Mouse (Mus musculus): ENCODE results near the gene Gm12790.
"Not testable (repeated sequence)": the region's sequence is repeated elsewhere in the genome, so short reads cannot be mapped to it uniquely, and the experiment has no call there.

Gm12790 gene

DNA sequence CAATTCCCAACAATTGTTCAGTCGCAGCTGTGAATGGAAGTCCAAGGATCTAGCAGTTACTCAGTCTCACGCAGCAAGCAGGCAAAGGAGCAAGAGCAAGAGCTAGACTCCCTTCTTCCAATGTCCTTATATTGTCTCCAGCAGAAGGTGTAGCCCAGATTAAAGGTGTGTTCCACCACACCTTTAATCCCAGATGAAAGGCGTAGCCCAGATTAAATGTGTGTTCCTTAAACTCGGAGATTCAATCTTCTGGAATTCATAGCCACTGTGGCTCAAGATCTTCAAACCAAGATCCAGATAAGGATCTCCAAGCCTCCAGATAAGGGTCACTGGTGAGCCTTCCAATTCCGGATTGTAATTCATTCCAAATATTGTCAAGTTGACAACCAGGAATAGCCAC lies at the start of gene Gm12790:
TSS of gene Gm12790 (minus strand) at position 101 of the 400 bp plus-strand sequence.
- not testable (repeated sequence) for DNase-seq (ENCODE audit: low read depth, low spot score)

GRCm38 (mm10) chr4:102026619-102027018 lies 45.8 kb upstream of the Gm12790 start:
- DNase-seq (ENCODE audit: low read depth, low spot score) = no peak

DNA sequence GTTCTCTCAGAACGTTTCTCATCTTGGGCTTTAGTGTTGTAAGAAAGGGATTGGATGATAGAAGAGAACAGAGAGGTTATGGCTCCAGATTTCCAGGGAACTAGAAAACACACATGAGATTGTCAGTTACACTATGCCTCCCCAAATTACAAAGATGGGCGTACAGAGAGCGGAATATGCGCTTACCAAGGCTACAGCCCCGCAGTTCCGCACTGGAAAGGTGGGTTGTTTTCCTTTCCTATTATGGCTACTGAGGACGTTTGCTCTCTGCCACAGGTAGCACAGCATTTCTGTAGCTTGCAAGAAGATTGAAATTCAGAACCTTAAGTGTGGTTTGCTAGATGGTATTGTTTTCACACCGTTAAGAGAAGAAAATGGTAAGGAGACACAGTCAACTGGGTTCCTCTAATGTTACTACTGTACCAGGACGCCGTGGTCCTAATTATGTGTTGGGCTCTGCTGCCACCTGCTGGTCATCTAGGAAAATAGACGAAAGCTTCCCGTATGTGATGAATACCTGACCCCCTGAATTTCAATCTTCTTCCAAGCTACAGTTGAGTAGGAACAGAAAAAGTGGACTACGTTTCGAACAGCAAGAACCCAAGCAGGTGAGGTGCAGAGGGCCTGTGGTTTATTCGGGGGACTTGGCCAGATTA lies 17.5 kb upstream of the Gm12790 start:
- peak; percentile 55 for DNase-seq (ENCODE audit: low read depth, low spot score)

DNA sequence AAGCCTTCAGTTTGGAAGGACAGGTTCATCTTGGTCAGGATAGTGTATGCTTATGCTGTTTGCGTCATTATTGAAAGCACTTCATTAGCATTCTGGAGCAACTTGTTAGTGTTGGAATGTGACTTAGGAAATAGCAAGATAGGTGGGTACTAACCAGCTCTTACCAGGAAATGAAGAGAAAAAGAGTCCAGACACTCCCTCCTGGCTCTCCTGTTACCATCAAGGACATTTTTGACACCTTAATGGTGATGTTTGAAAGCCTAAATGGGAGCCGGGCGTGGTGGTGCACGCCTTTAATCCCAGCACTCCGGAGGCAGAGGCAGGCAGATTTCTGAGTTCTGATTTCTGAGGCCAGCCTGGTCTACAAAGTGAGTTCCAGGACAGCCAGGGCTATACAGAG lies 16.6 kb upstream of the Gm12790 start:
- no peak for DNase-seq (ENCODE audit: low read depth, low spot score)

GRCm38 (mm10) chr4:101986326-101986725 lies 5.5 kb upstream of the Gm12790 start, which contains the start of gene Gm12789:
Gene Gm12789, plus strand, starts transcription at chr4:101986626.
- DNase-seq (ENCODE audit: low read depth, low spot score) = not testable (repeated sequence)

GRCm38 (mm10) chr4:101985678-101986077 lies 4.8 kb upstream of the Gm12790 start:
- DNase-seq (ENCODE audit: low read depth, low spot score) = no peak

GRCm38 (mm10) chr4:101940107-101940506 lies 40.7 kb downstream of the Gm12790 start, which contains the start of gene Gm12794:
Gene Gm12794, plus strand, starts transcription at chr4:101940407.
- DNase-seq (ENCODE audit: low read depth, low spot score) = not testable (repeated sequence)
